Mouse (Mus musculus): ENCODE data around the gene Gm11034. TPM values are rescaled to one million over a fixed set of nuclear protein-coding genes. Genes with fewer than 3 reads are reported as not detected.

Gm11034 gene
- polyA plus RNA-seq, 1 experiment from 2014 or later, result not detected

Other genes with a start within 250 kb of the Gm11034 start
- 1.2 and 2.0 TPM in 2 replicates for gene Cyp4f18, start 204.0 kb downstream of the Gm11034 start, polyA plus RNA-seq (2015; fragmentation: Nextera tagmentation; extraction: Ambion mirVana)
- not detected in 2 replicates for gene Olfr372, start 172.4 kb downstream of the Gm11034 start, polyA plus RNA-seq (2015; fragmentation: Nextera tagmentation; extraction: Ambion mirVana)
- 0.04 TPM in 1 of 2 replicates, not detected in the other for gene Olfr373, start 130.5 kb downstream of the Gm11034 start, polyA plus RNA-seq (2015; fragmentation: Nextera tagmentation; extraction: Ambion mirVana)
- 0.01 and 0.09 TPM in 2 replicates for gene Olfr374, start 106.6 kb downstream of the Gm11034 start, polyA plus RNA-seq (2015; fragmentation: Nextera tagmentation; extraction: Ambion mirVana)
- 665 and 704 TPM in 2 replicates for gene Tpm4, start 78.7 kb downstream of the Gm11034 start, polyA plus RNA-seq (2015; fragmentation: Nextera tagmentation; extraction: Ambion mirVana)
- gene Rab8a, start 52.4 kb downstream of the Gm11034 start, polyA plus RNA-seq (2015; fragmentation: Nextera tagmentation; extraction: Ambion mirVana), result 110 and 133 TPM in 2 replicates
- not detected in 2 replicates for gene Hsh2d, start 24.0 kb downstream of the Gm11034 start, polyA plus RNA-seq (2015; fragmentation: Nextera tagmentation; extraction: Ambion mirVana)
- not detected in 2 replicates for gene Cib3, start 799 bp downstream of the Gm11034 start, polyA plus RNA-seq (2015; fragmentation: Nextera tagmentation; extraction: Ambion mirVana)
- gene Fam32a, start 6.1 kb upstream of the Gm11034 start, polyA plus RNA-seq (2015; fragmentation: Nextera tagmentation; extraction: Ambion mirVana), result 65.9 and 66.2 TPM in 2 replicates
- 99.5 and 106 TPM in 2 replicates for gene Ap1m1, start 26.4 kb upstream of the Gm11034 start, polyA plus RNA-seq (2015; fragmentation: Nextera tagmentation; extraction: Ambion mirVana)
- 19.9 and 20.1 TPM in 2 replicates for gene Gm10282, start 91.6 kb upstream of the Gm11034 start, polyA plus RNA-seq (2015; fragmentation: Nextera tagmentation; extraction: Ambion mirVana)
- 14.8 and 16.3 TPM in 2 replicates for gene Klf2, start 105.4 kb upstream of the Gm11034 start, polyA plus RNA-seq (2015; fragmentation: Nextera tagmentation; extraction: Ambion mirVana)
- 50.4 and 54.8 TPM in 2 replicates for gene Eps15l1, start 207.8 kb upstream of the Gm11034 start, polyA plus RNA-seq (2015; fragmentation: Nextera tagmentation; extraction: Ambion mirVana)
- 1.4 and 1.7 TPM in 2 replicates for gene Calr3, start 230.2 kb upstream of the Gm11034 start, polyA plus RNA-seq (2015; fragmentation: Nextera tagmentation; extraction: Ambion mirVana)
- gene 1700030K09Rik, start 230.2 kb upstream of the Gm11034 start, polyA plus RNA-seq (2015; fragmentation: Nextera tagmentation; extraction: Ambion mirVana), result 14.2 and 14.7 TPM in 2 replicates